Mouse (Mus musculus) CH12.LX (cell line): ENCODE data around the gene Trim10.

Experiments
- CHD2 ChIP-seq: IDR thresholded peaks from 2 replicates; pipeline ENCODE4 v1.6.1; 2011; ENCODE audit warnings: low read length, improper control_type of control experiment
- CTCF ChIP-seq, 2 experiments: IDR thresholded peaks in 1 of 2; conservative IDR thresholded peaks in 1 of 2; 2 replicates each; pipeline ENCODE4 v1.5.1; 2011 to 2012; ENCODE audit warnings: low read depth in 2 of 2, low read length in 2 of 2, improper control_type of control experiment in 1 of 2, inconsistent platforms in 1 of 2, mild to moderate bottlenecking in 1 of 2, moderate library complexity in 1 of 2
- EP300 ChIP-seq: IDR thresholded peaks from 2 replicates; pipeline ENCODE4 v1.6.1; 2011; ENCODE audit warnings: low read length, improper control_type of control experiment
- MAZ ChIP-seq: IDR thresholded peaks from 2 replicates; pipeline ENCODE4 v1.6.1; 2012; ENCODE audit warnings: low read depth, mild to moderate bottlenecking, inconsistent platforms, low read length, improper control_type of control experiment, moderate library complexity
- MEF2A ChIP-seq: IDR thresholded peaks from 2 replicates; pipeline ENCODE4 v1.6.1; 2014; ENCODE audit warnings: low read depth, mild to moderate bottlenecking, inconsistent platforms, low read length, improper control_type of control experiment, borderline replicate concordance
- MXI1 ChIP-seq: IDR thresholded peaks from 2 replicates; pipeline ENCODE4 v1.6.1; 2011; ENCODE audit warnings: mild to moderate bottlenecking, low read depth, low read length, improper control_type of control experiment
- PAX5 ChIP-seq: IDR thresholded peaks from 2 replicates; pipeline ENCODE4 v1.6.1; 2012; ENCODE audit warnings: low read length, inconsistent platforms, mixed read lengths
- POLR2A ChIP-seq: IDR thresholded peaks from 2 replicates; pipeline ENCODE4 v1.6.1; 2011; ENCODE audit warnings: low read depth, mild to moderate bottlenecking, improper control_type of control experiment, low read length
- SMC3 ChIP-seq: IDR thresholded peaks from 2 replicates; pipeline ENCODE4 v1.6.1; 2011; ENCODE audit warnings: low read depth, low read length, improper control_type of control experiment
- TBP ChIP-seq: conservative IDR thresholded peaks from 2 replicates; pipeline ENCODE4 v1.6.1; 2011; ENCODE audit warnings: low read depth, low read length, improper control_type of control experiment
- TCF12 ChIP-seq: IDR thresholded peaks from 2 replicates; pipeline ENCODE4 v1.6.1; 2014; ENCODE audit warnings: low read depth, mild to moderate bottlenecking, inconsistent platforms, low read length, improper control_type of control experiment
- USF2 ChIP-seq: conservative IDR thresholded peaks from 2 replicates; pipeline ENCODE4 v1.6.1; 2011; ENCODE audit warnings: low read depth, low read length, improper control_type of control experiment
- ZNF384 ChIP-seq: IDR thresholded peaks from 2 replicates; pipeline ENCODE4 v1.6.1; 2012; ENCODE audit warnings: low read depth, low read length, improper control_type of control experiment, inconsistent platforms

DNA sequence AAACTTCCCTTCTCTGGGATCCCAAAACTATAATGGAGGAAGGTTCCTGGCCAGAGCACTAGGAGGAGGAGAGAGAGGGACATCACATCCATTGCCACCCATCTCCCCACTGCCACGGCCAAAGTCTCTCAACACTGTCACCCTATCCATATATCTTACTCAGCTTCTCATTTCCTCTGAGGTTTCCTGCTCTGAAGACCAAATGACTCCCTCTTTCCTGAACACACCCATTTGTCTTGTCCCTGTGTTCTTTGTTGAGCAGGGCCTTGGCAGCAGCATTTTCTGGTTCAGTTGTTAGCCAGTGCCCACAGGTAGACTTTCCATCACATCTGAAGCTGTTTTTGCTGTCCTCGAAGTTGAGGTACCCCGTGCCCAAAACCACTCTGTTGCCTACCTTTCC lies 11.2 kb upstream of the Trim10 start:
- no peak for TF ChIP-seq CTCF (conservative IDR thresholded peaks at IDR 0.05 in 1 of 2, IDR thresholded peaks at IDR 0.05 in 1 of 2; ENCODE audit: low read depth in 2 of 2, low read length in 2 of 2)
- TF ChIP-seq MXI1: no peak
- no peak for TF ChIP-seq POLR2A
- TF ChIP-seq EP300: no peak
- no peak for TF ChIP-seq CHD2
- TF ChIP-seq MAZ: no peak
- TF ChIP-seq USF2: no peak
- no peak for TF ChIP-seq ZNF384
- TF ChIP-seq TBP: no peak
- no peak for TF ChIP-seq SMC3
- TF ChIP-seq MEF2A: no peak
- TF ChIP-seq TCF12: no peak
- no peak for TF ChIP-seq PAX5
